ENCODE assay signal across 9 mouse cellular contexts in the genomic region with DNA sequence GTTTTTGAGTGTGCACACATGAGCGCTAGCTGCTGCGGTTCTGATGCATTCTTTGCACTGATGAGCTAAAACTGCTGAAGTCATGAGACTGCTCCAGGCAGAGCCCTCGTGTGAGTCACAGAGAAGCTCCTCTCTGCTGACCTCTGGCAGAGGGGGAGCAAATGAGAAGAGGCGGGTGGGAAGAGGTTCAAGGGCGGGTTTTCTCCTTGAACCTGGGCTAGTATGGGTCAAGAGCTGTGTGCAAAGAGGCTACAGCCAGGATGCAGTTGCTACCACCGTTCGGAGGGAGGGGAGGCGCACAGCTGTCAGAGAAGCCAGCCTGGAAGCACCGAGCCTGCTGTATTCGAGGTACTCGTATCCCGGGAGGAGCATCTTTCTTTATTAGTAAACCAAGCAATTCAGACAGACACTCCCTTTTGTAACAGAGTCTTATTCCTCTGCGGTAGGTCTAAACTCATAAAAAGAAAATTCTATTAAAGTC. TPM values are rescaled to one million over a fixed set of nuclear protein-coding genes. Genes with fewer than 3 reads are reported as not detected.
DNase-seq lines count a peak whose midpoint lies in the region; ATAC-seq and TF ChIP-seq lines count a peak whose summit lies in the region.
"Had no signal": no experiment of that assay in that cellular context is flagged by ENCODE, and none has a peak within 500 bp of the region (broad histone marks: within the 10 kb centered on the region; RNA-seq: fewer than 3 reads in every experiment).

A gene (plus strand): TSS at position 156 of the 481 bp plus-strand sequence.

- H3K4me2 ChIP-seq in lung, embryonic 14.5 days, result peak within 1 kb of the TSS; percentile 12; the same call in 1 of the 2 replicates
- peak within 1 kb of the TSS; percentile 21; the same call in 1 of the 2 replicates for H3K4me2 ChIP-seq in intestine, embryonic 14.5 days (ENCODE audit: low read length)
- peak within 1 kb of the TSS; percentile 43 for H3K4me2 ChIP-seq in neural tube, embryonic 13.5 days
- no peak within 1 kb of the TSS for H3K4me2 ChIP-seq in liver, embryonic 11.5 days

- peaks cover 3% of the 10 kb centered on the region; the same call in 1 of the 2 replicates for H3K4me1 ChIP-seq in lung, embryonic 14.5 days (ENCODE audit: insufficient read depth)
- peaks cover 11% of the 10 kb centered on the region for H3K4me1 ChIP-seq in intestine, embryonic 14.5 days (replicated peaks; ENCODE audit: control insufficient read depth, insufficient read depth, low read length)
- peaks cover 26% of the 10 kb centered on the region for H3K4me1 ChIP-seq in neural tube, embryonic 13.5 days (replicated peaks)
- H3K4me1 ChIP-seq in liver, embryonic 11.5 days (replicated peaks; ENCODE audit: control insufficient read depth, insufficient read depth, low read length), result no peaks in the 10 kb centered on the region; the same call in 1 of the 2 replicates

- DNase-seq in lung, embryonic 14.5 days, result peak; percentile 42
- no peak for DNase-seq in lung, adult 18-20 months
- peak; percentile 34 for DNase-seq in adrenal gland, adult 8-10 months
- peak; percentile 62 for DNase-seq in intestine, embryonic 14.5 days (ENCODE audit: low spot score)
- no peak for DNase-seq in cerebellum, adult 18-20 months
- DNase-seq in liver, embryonic 11.5 days (ENCODE audit: low spot score), result no peak
- DNase-seq in natural killer cell, adult 2 months (ENCODE audit: low spot score in 2 of 2), result no peak

- H3K27me3 ChIP-seq in lung, embryonic 14.5 days (ENCODE audit: insufficient read depth, low read length), result no peaks in the 10 kb centered on the region
- H3K27me3 ChIP-seq in intestine, embryonic 14.5 days (replicated peaks; ENCODE audit: control insufficient read depth, insufficient read depth, low read length), result no peaks in the 10 kb centered on the region
- H3K27me3 ChIP-seq in neural tube, embryonic 13.5 days, result no peaks in the 10 kb centered on the region
- H3K27me3 ChIP-seq in liver, embryonic 11.5 days (replicated peaks; ENCODE audit: control insufficient read depth, insufficient read depth, low read length), result no peaks in the 10 kb centered on the region

- no peak for TF ChIP-seq CTCF in lung, embryonic 14.5 days (IDR thresholded peaks at IDR 0.05; ENCODE audit: low read depth)

- H3K4me3 ChIP-seq in lung, embryonic 14.5 days (ENCODE audit: low read depth, low read length), result no peak within 1 kb of the TSS
- H3K4me3 ChIP-seq in intestine, embryonic 14.5 days (ENCODE audit: low read depth, low read length), result no peak within 1 kb of the TSS
- 0 out of 2 replicates have a peak within 1 kb of the TSS, but pooled peaks have one; percentile 3 for H3K4me3 ChIP-seq in neural tube, embryonic 13.5 days
- H3K4me3 ChIP-seq in liver, embryonic 11.5 days (ENCODE audit: low read depth, low read length), result no peak within 1 kb of the TSS

- WGBS in lung, embryonic 14.5 days, result 15% methylated on average over 13 of the region's 13 CpGs
- WGBS in intestine, embryonic 14.5 days, result 13% methylated on average over 13 of the region's 13 CpGs
- 10% methylated on average over 13 of the region's 13 CpGs for WGBS in neural tube, embryonic 13.5 days
- WGBS in liver, embryonic 11.5 days, result 22% methylated on average over 13 of the region's 13 CpGs

- H3K9me3 ChIP-seq in lung, embryonic 14.5 days (ENCODE audit: low read depth, low read length), result no peaks in the 10 kb centered on the region
- no peaks in the 10 kb centered on the region for H3K9me3 ChIP-seq in intestine, embryonic 14.5 days (ENCODE audit: control insufficient read depth, low read length)
- no peaks in the 10 kb centered on the region for H3K9me3 ChIP-seq in neural tube, embryonic 13.5 days
- H3K9me3 ChIP-seq in liver, embryonic 11.5 days (ENCODE audit: control insufficient read depth, low read length), result no peaks in the 10 kb centered on the region

- H3K36me3 ChIP-seq in lung, embryonic 14.5 days (ENCODE audit: insufficient read depth), result no peaks in the 10 kb centered on the region
- H3K36me3 ChIP-seq in intestine, embryonic 14.5 days (ENCODE audit: control insufficient read depth, insufficient read depth, low read length), result no peaks in the 10 kb centered on the region
- H3K36me3 ChIP-seq in neural tube, embryonic 13.5 days, result no peaks in the 10 kb centered on the region
- no peaks in the 10 kb centered on the region for H3K36me3 ChIP-seq in liver, embryonic 11.5 days (ENCODE audit: control insufficient read depth, insufficient read depth, low read length)

- no peak within 1 kb of the TSS for H3K27ac ChIP-seq in lung, embryonic 14.5 days (ENCODE audit: low read depth)
- H3K27ac ChIP-seq in intestine, embryonic 14.5 days (ENCODE audit: low read depth), result no peak within 1 kb of the TSS
- H3K27ac ChIP-seq in neural tube, embryonic 13.5 days (replicated peaks), result peak within 1 kb of the TSS; percentile 42; the same call in 1 of the 2 replicates
- H3K27ac ChIP-seq in liver, embryonic 11.5 days (ENCODE audit: low read depth, low read length), result no peak within 1 kb of the TSS

- no peak for ATAC-seq in lung, embryonic 14.5 days (ENCODE audit: insufficient read depth)
- no peak for ATAC-seq in intestine, embryonic 14.5 days (replicated peaks; ENCODE audit: low FRiP score, low TSS enrichment, low read depth)
- ATAC-seq in neural tube, embryonic 13.5 days (ENCODE audit: low read depth), result no peak
- no peak for ATAC-seq in liver, embryonic 11.5 days (replicated peaks; ENCODE audit: low FRiP score)

- H3K9ac ChIP-seq in lung, embryonic 14.5 days, result no peak within 1 kb of the TSS
- H3K9ac ChIP-seq in intestine, embryonic 14.5 days (ENCODE audit: low read length), result no peak within 1 kb of the TSS
- peak within 1 kb of the TSS; percentile 31; the same call in 1 of the 2 replicates for H3K9ac ChIP-seq in neural tube, embryonic 13.5 days
- H3K9ac ChIP-seq in liver, embryonic 11.5 days (ENCODE audit: low read depth, low read length), result no peak within 1 kb of the TSS

RNA-seq across cellular contexts. Expression of the gene that starts here (rescaled TPM):
- polyA plus RNA-seq in lung, embryonic 14.5 days (2014; fragmentation: Nextera tagmentation; extraction: Ambion mirVana), result 0.16 TPM in 1 of 2 replicates, not detected in the other
- under 1 TPM in 3 of 4 experiments, not detected in 1; 0.19 to 0.49 (median 0.35) TPM for total RNA-seq in adrenal gland, adult 8-10 months (2022)
- 0.32 and 0.44 TPM in 2 replicates for polyA plus RNA-seq in intestine, embryonic 14.5 days (2014; fragmentation: Nextera tagmentation; extraction: Ambion mirVana)
- polyA plus RNA-seq in neural tube, embryonic 13.5 days (2015; fragmentation: Nextera tagmentation; extraction: Ambion mirVana), result 0.40 and 1.0 TPM in 2 replicates
- polyA plus RNA-seq in liver, embryonic 11.5 days (2014; fragmentation: Nextera tagmentation; extraction: Ambion mirVana), result 0.21 TPM in 1 of 2 replicates, not detected in the other
- polyA plus RNA-seq: liver, embryonic 16.5 days had no signal

Comparison
In these comparisons a context has a peak if more than half of its experiments do, and no peak if none do; other contexts are left out.
1. Peak in DNase-seq and H3K4me2 ChIP-seq in lung, embryonic 14.5 days; RNA of the gene not detected or under 1 TPM.
2. Peak in DNase-seq in adrenal gland, adult 8-10 months; RNA of the gene not detected or under 1 TPM.
3. Peak in DNase-seq and H3K4me2 ChIP-seq in intestine, embryonic 14.5 days; RNA of the gene not detected or under 1 TPM.